Mouse (Mus musculus): ENCODE data around the gene Hoxa9. TPM values are rescaled to one million over a fixed set of nuclear protein-coding genes. Genes with fewer than 3 reads are reported as not detected.

Gene Hoxa9
- total RNA-seq, 1 experiment = 1.4 TPM

DNA sequence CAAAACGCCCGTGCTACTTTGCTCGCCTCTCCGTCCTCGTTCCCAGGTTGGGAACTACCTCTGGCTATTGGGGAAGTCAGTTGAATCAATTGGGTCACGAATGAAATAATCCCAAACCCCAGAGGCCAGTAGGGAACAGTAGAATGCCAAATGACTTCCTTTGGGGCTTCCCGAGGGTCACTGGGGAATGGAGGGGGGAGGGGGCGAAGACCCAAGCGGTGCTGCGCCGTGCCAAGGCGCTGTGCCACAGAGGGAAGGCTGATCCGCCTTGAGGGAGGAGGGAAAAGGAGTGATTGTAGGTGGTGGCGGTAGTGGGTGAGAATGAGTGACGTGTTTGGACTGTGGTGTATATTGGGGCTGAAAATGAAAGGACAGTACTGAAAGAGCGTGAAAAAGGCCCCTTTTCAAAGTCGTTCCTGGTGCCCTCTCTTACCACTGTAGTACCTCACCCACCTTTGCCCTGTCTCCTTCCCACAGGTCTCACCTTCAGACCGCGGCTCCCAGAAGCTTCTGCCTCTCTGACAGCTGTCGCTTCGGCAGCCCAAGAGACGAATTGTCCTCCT is 18.3 kb downstream of the Hoxa9 start:
- in situ Hi-C loops (cut with MboI; ENCODE audit: low sequenced_read_pairs in 2 of 2, unreplicated experiment in 2 of 2) = loop anchor here in 1 of 2 experiments (25.0 kb wide), 1 partner anchor 600 kb away; no protein-coding TSS in a partner anchor
- Histone ChIP-seq H3K9me3 (ENCODE audit: control insufficient read depth, insufficient read depth, low read depth, low read length) (no peaks in the 10 kb centered on the region), H3K36me3 (ENCODE audit: control insufficient read depth, insufficient read depth, low read length, poor library complexity, severe bottlenecking) (no peaks in the 10 kb centered on the region), H3K4me3 (ENCODE audit: insufficient read depth in 1 of 2, low read depth in 1 of 2, low read length in 2 of 2, poor library complexity in 1 of 2, severe bottlenecking in 1 of 2) (no peak overlapping the region), H3K4me1 (ENCODE audit: control insufficient read depth in 2 of 2, insufficient read depth in 2 of 2, low read length in 2 of 2, poor library complexity in 1 of 2) (peaks cover 0 to 4% of the 10 kb centered on the region in 2 experiments; a peak in 1 of 4 replicates), H3K9ac (ENCODE audit: insufficient read depth, low read depth, low read length, poor library complexity, severe bottlenecking) (no peak overlapping the region), H3K27ac (ENCODE audit: insufficient read depth, low read depth, low read length, poor library complexity, severe bottlenecking) (no peak overlapping the region)
- DNase-seq (ENCODE audit: low read depth, low spot score) = no peak
- TF ChIP-seq ZC3H11A (IDR thresholded peaks at IDR 0.05; ENCODE audit: borderline replicate concordance, low read depth, low read length) (no peak), ZNF384 (IDR thresholded peaks at IDR 0.05; ENCODE audit: low read depth, low read length) (no peak), HCFC1 (IDR thresholded peaks at IDR 0.05; ENCODE audit: borderline replicate concordance, insufficient read depth, low read length) (no peak), CHD2 (IDR thresholded peaks at IDR 0.05; ENCODE audit: low read depth, low read length) (no peak), MAFK (IDR thresholded peaks at IDR 0.05; ENCODE audit: insufficient read depth, low read depth, low read length) (no peak)

GRCm38 (mm10) chr6:52211961-52212360 is 18.9 kb downstream of the Hoxa9 start:
- no peak overlapping the region for H3K4me3 ChIP-seq (ENCODE audit: insufficient read depth in 1 of 2, low read depth in 1 of 2, low read length in 2 of 2, poor library complexity in 1 of 2, severe bottlenecking in 1 of 2)
- H3K36me3 ChIP-seq (ENCODE audit: control insufficient read depth, insufficient read depth, low read length, poor library complexity, severe bottlenecking) = no peaks in the 10 kb centered on the region
- TF ChIP-seq MAFK (IDR thresholded peaks at IDR 0.05; ENCODE audit: insufficient read depth, low read depth, low read length) (no peak), ZNF384 (IDR thresholded peaks at IDR 0.05; ENCODE audit: low read depth, low read length) (no peak), CHD2 (IDR thresholded peaks at IDR 0.05; ENCODE audit: low read depth, low read length) (no peak), HCFC1 (IDR thresholded peaks at IDR 0.05; ENCODE audit: borderline replicate concordance, insufficient read depth, low read length) (no peak), ZC3H11A (IDR thresholded peaks at IDR 0.05; ENCODE audit: borderline replicate concordance, low read depth, low read length) (no peak)
- H3K27ac ChIP-seq (ENCODE audit: insufficient read depth, low read depth, low read length, poor library complexity, severe bottlenecking) = no peak overlapping the region
- DNase-seq (ENCODE audit: low read depth, low spot score) = no peak
- H3K4me1 ChIP-seq (ENCODE audit: control insufficient read depth in 2 of 2, insufficient read depth in 2 of 2, low read length in 2 of 2, poor library complexity in 1 of 2) = peaks cover 0 to 4% of the 10 kb centered on the region in 2 experiments; a peak in 1 of 4 replicates
- in situ Hi-C loops (cut with MboI; ENCODE audit: low sequenced_read_pairs in 2 of 2, unreplicated experiment in 2 of 2) = loop anchor here in 1 of 2 experiments (25.0 kb wide), 1 partner anchor 600 kb away; no protein-coding TSS in a partner anchor
- H3K9me3 ChIP-seq (ENCODE audit: control insufficient read depth, insufficient read depth, low read depth, low read length) = no peaks in the 10 kb centered on the region
- no peak overlapping the region for H3K9ac ChIP-seq (ENCODE audit: insufficient read depth, low read depth, low read length, poor library complexity, severe bottlenecking)

DNA sequence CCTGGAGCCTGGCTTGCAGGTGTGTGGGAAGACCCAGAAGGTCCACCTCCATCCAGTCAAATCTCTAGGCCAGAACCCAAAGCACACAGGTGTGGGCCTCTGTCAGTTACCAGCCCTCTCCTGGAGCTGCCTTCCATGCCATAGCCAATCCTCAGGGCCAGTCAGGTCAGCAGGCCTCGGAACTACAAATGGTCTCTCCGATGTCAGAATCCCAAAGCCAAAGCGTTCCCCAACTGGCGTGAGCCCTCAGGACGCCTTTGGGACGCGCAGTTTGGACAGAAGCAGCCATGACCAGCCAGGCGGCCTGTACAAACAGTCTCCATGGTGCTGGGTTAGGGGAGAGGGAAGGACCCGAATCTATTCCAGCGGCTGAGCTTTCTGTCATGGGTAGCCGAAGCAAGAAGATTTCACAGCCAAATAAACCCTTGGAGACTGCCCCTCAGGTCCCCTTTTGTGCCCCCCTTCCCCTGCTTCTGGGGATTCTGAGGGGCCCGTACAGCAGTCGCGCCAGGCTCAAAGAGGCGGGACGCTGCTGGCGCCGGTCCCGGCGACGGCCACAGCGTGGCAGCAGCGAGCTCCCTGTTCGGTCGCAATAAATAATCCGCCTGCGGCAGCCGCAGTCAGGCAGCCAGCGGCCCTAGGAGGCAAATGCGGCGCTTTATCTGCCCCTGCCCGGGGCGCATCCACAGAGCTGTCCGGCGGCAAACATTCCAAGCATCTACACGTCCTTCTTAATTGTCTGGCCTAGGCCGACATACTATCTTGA is 19.5 kb downstream of the Hoxa9 start:
- Histone ChIP-seq H3K36me3 (ENCODE audit: control insufficient read depth, insufficient read depth, low read length, poor library complexity, severe bottlenecking) (no peaks in the 10 kb centered on the region), H3K4me1 (ENCODE audit: control insufficient read depth in 2 of 2, insufficient read depth in 2 of 2, low read length in 2 of 2, poor library complexity in 1 of 2) (peaks cover 0 to 4% of the 10 kb centered on the region in 2 experiments; a peak in 1 of 4 replicates), H3K9ac (ENCODE audit: insufficient read depth, low read depth, low read length, poor library complexity, severe bottlenecking) (no peak overlapping the region), H3K27ac (ENCODE audit: insufficient read depth, low read depth, low read length, poor library complexity, severe bottlenecking) (no peak overlapping the region), H3K4me3 (ENCODE audit: insufficient read depth in 1 of 2, low read depth in 1 of 2, low read length in 2 of 2, poor library complexity in 1 of 2, severe bottlenecking in 1 of 2) (no peak overlapping the region), H3K9me3 (ENCODE audit: control insufficient read depth, insufficient read depth, low read depth, low read length) (no peaks in the 10 kb centered on the region)
- in situ Hi-C loops (cut with MboI; ENCODE audit: low sequenced_read_pairs in 2 of 2, unreplicated experiment in 2 of 2) = loop anchor here in 1 of 2 experiments (25.0 kb wide), 1 partner anchor 599 kb away; no protein-coding TSS in a partner anchor
- DNase-seq (ENCODE audit: low read depth, low spot score) = no peak
- TF ChIP-seq ZNF384 (IDR thresholded peaks at IDR 0.05; ENCODE audit: low read depth, low read length) (no peak), CHD2 (IDR thresholded peaks at IDR 0.05; ENCODE audit: low read depth, low read length) (no peak), HCFC1 (IDR thresholded peaks at IDR 0.05; ENCODE audit: borderline replicate concordance, insufficient read depth, low read length) (no peak), ZC3H11A (IDR thresholded peaks at IDR 0.05; ENCODE audit: borderline replicate concordance, low read depth, low read length) (no peak), MAFK (IDR thresholded peaks at IDR 0.05; ENCODE audit: insufficient read depth, low read depth, low read length) (no peak)

DNA sequence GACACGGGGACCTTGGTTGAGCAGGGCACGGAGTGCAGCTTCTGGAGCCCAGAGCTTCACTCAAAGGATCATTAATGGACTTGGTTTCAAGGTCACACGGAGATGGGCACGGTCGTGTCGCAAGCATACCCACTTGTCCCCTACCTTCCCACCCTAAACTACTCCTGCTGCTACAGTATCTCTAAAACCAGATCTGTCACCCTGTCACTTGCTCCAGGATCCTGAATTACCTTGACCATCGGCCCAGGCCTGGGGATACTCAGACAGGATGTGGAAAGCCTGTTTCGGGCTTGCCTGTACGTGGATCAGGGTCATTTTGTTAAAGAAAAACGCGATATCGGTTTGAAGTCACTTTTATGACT is 21.2 kb downstream of the Hoxa9 start:
- Histone ChIP-seq H3K4me1 (ENCODE audit: control insufficient read depth in 2 of 2, insufficient read depth in 2 of 2, low read length in 2 of 2, poor library complexity in 1 of 2) (peaks cover 0 to 5% of the 10 kb centered on the region in 2 experiments; a peak in 1 of 4 replicates), H3K9me3 (ENCODE audit: control insufficient read depth, insufficient read depth, low read depth, low read length) (no peaks in the 10 kb centered on the region), H3K4me3 (ENCODE audit: insufficient read depth in 1 of 2, low read depth in 1 of 2, low read length in 2 of 2, poor library complexity in 1 of 2, severe bottlenecking in 1 of 2) (no peak overlapping the region), H3K9ac (ENCODE audit: insufficient read depth, low read depth, low read length, poor library complexity, severe bottlenecking) (no peak overlapping the region), H3K36me3 (ENCODE audit: control insufficient read depth, insufficient read depth, low read length, poor library complexity, severe bottlenecking) (no peaks in the 10 kb centered on the region), H3K27ac (ENCODE audit: insufficient read depth, low read depth, low read length, poor library complexity, severe bottlenecking) (no peak overlapping the region)
- no peak for DNase-seq (ENCODE audit: low read depth, low spot score)
- no peak for TF ChIP-seq HCFC1 (IDR thresholded peaks at IDR 0.05; ENCODE audit: borderline replicate concordance, insufficient read depth, low read length)
- no peak for TF ChIP-seq ZC3H11A (IDR thresholded peaks at IDR 0.05; ENCODE audit: borderline replicate concordance, low read depth, low read length)
- TF ChIP-seq ZNF384 (IDR thresholded peaks at IDR 0.05; ENCODE audit: low read depth, low read length) = no peak
- no peak for TF ChIP-seq MAFK (IDR thresholded peaks at IDR 0.05; ENCODE audit: insufficient read depth, low read depth, low read length)
- TF ChIP-seq CHD2 (IDR thresholded peaks at IDR 0.05; ENCODE audit: low read depth, low read length) = no peak
- in situ Hi-C loops (cut with MboI; ENCODE audit: low sequenced_read_pairs in 2 of 2, unreplicated experiment in 2 of 2) = loop anchor here in 1 of 2 experiments (25.0 kb wide), 1 partner anchor 597 kb away; no protein-coding TSS in a partner anchor
